Mouse (Mus musculus) heart, postnatal 14 days (tissue): ENCODE results near the gene Gm20388. TPM values are rescaled to one million over a fixed set of nuclear protein-coding genes. Genes with fewer than 3 reads are reported as not detected.

Experiments
- DNase-seq, 2 experiments: peaks; one replicate each; pipeline ENCODE4 v3.0.0; 2021 to 2022
- intact Hi-C: fragments of 180-260 bp; cut with DNase I; formaldehyde crosslinking; loops from one replicate; pipeline ENCODE4 v1.15.1; 2025
- total RNA-seq, 2 experiments: library from RNA; stranded (reverse); gene quantifications; 2 replicates each; pipeline ENCODE4 v1.2.3; 2021

Gene Gm20388
- total RNA-seq, 2 experiments from 2014 or later, result 0.24 TPM; not detected in 1

GRCm38 (mm10) chr8:120631441-120632375, 721.1 kb downstream of the Gm20388 start:
- intact Hi-C loops, result no loop called here
- peak in 1 of 2 experiments; percentile 24 for DNase-seq

GRCm38 (mm10) chr8:120632969-120633664, 722.5 kb downstream of the Gm20388 start:
- DNase-seq, result no peak
- intact Hi-C loops, result no loop called here

- peak in 1 of 2 experiments; percentile 39 for DNase-seq
- intact Hi-C loops, result no loop called here
Observed at GRCm38 (mm10) chr8:120633665-120634271, 723.1 kb downstream of the Gm20388 start.

GRCm38 (mm10) chr8:120634329-120634839, 723.7 kb downstream of the Gm20388 start:
- peak; percentile 60 to 67 for DNase-seq
- intact Hi-C loops, result no loop called here

GRCm38 (mm10) chr8:120641245-120641644, 730.6 kb downstream of the Gm20388 start:
- intact Hi-C loops, result no loop called here
- no peak for DNase-seq

GRCm38 (mm10) chr8:120642031-120642662, 731.5 kb downstream of the Gm20388 start:
- intact Hi-C loops, result no loop called here

GRCm38 (mm10) chr8:120644663-120645062, 734.0 kb downstream of the Gm20388 start:
- intact Hi-C loops, result no loop called here

More at GRCm38 (mm10) chr8:120642031-120642662, 731.5 kb downstream of the Gm20388 start:
- no peak for DNase-seq

GRCm38 (mm10) chr8:120647532-120647931, 736.9 kb downstream of the Gm20388 start, which contains the start of gene 1190005I06Rik:
Gene 1190005I06Rik, minus strand, starts transcription at chr8:120647632.
- intact Hi-C loops, result no loop called here

More at GRCm38 (mm10) chr8:120644663-120645062, 734.0 kb downstream of the Gm20388 start:
- DNase-seq, result peak; percentile 78 to 89

GRCm38 (mm10) chr8:120656322-120657052, 745.8 kb downstream of the Gm20388 start:
- no peak for DNase-seq
- intact Hi-C loops, result loop anchor here (5.0 kb wide), 1 partner anchor 1274 kb away; no protein-coding TSS in a partner anchor

More at GRCm38 (mm10) chr8:120647532-120647931, 736.9 kb downstream of the Gm20388 start, which contains the start of gene 1190005I06Rik:
- no peak for DNase-seq

GRCm38 (mm10) chr8:120657415-120657814, 746.8 kb downstream of the Gm20388 start:
- DNase-seq, result no peak
- intact Hi-C loops, result loop anchor here (5.0 kb wide), 1 partner anchor 1275 kb away; no protein-coding TSS in a partner anchor

GRCm38 (mm10) chr8:120664566-120664965, 753.9 kb downstream of the Gm20388 start:
- intact Hi-C loops, result no loop called here
- DNase-seq, result no peak

GRCm38 (mm10) chr8:120665726-120666455, 755.2 kb downstream of the Gm20388 start:
- no peak for DNase-seq
- intact Hi-C loops, result loop anchor here (5.0 kb wide), 1 partner anchor 911 kb away; the partner anchor contains the start of gene Fbxo31

GRCm38 (mm10) chr8:120666807-120667470, 756.3 kb downstream of the Gm20388 start:
- DNase-seq, result no peak
- intact Hi-C loops, result loop anchor here (5.0 kb wide), 1 partner anchor 910 kb away; the partner anchor contains the start of gene Fbxo31

GRCm38 (mm10) chr8:120667561-120668373, 757.1 kb downstream of the Gm20388 start, which contains the start of the genes Gm27021 and Cox4i1:
Gene Gm27021, minus strand, starts transcription at chr8:120668079.
Gene Cox4i1, plus strand, starts transcription at chr8:120668222.
- intact Hi-C loops, result loop anchor here (5.0 kb wide), 1 partner anchor 910 kb away; the partner anchor contains the start of gene Fbxo31
- peak; percentile 95 for DNase-seq

GRCm38 (mm10) chr8:120668374-120668905, 757.8 kb downstream of the Gm20388 start, which contains the start of gene Emc8:
Gene Emc8, minus strand, starts transcription at chr8:120668573.
- peak; percentile 57 to 61 for DNase-seq
- intact Hi-C loops, result loop anchor here (5.0 kb wide), 1 partner anchor 909 kb away; the partner anchor contains the start of gene Fbxo31

GRCm38 (mm10) chr8:120671775-120672174, 761.1 kb downstream of the Gm20388 start:
- intact Hi-C loops, result no loop called here
- DNase-seq, result no peak
